9 mouse cellular contexts compared by ENCODE assay signal in the genomic region with DNA sequence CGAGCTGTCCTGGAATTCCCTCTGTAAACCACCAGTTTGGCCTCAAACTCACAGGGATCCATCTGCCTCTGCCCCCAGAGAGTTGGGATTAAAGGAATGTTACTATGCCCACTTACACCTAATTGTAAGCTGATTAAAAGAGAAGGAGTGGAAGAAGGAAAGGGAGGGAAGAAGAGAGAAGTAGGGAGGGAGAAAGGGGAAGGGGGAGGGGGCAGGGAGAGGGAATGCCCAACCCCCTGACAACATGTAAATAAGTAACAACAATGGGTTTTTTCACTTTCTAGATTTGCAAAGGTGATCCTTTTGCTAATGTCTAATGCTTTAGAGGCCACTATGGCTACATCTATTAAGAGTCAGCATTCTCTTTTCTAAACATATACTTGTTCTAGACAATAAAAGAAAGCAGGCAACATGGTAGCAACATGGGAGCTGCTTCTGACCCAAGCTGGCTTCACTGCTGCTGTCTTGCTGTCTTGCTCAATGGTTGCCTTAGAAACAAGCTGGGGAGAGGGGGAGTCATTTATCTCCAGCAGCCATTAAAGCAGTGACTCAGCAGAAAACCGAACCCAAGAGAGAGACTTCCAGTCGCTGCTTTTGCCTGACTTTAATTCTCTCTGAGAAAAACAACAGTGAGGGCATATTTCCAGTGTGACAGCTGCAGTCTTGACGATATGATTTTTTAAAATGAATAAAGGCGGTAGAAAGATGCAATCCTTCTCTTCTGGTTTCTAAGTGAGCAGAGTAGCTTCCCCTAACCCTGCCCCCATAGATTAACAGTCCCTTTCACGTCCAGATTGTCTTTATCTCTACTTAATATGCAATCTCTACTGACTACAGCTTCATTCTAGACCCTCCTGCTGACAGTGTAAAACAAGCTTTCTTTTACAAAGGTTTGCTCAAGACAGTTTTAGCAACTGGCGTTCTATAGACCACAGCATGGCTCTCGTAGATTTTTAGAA. TPM values are rescaled to one million over a fixed set of nuclear protein-coding genes. Genes with fewer than 3 reads are reported as not detected.
DNase-seq lines count a peak whose midpoint lies in the region; ATAC-seq and TF ChIP-seq lines count a peak whose summit lies in the region.
"Had no signal": no experiment of that assay in that cellular context is flagged by ENCODE, and none has a peak within 500 bp of the region (broad histone marks: within the 10 kb centered on the region; RNA-seq: fewer than 3 reads in every experiment).

No protein-coding gene starts in this region.

- H3K27me3 ChIP-seq in testis, adult 2 months (ENCODE audit: control insufficient read depth, insufficient read depth, low read length): no peaks in the 10 kb centered on the region
- no peaks in the 10 kb centered on the region for H3K27me3 ChIP-seq in liver, embryonic 15.5 days
- H3K27me3 ChIP-seq in neural tube, embryonic 14.5 days (ENCODE audit: control insufficient read depth, insufficient read depth, low read length): no peaks in the 10 kb centered on the region
- H3K27me3 ChIP-seq: embryonic facial prominence, embryonic 15.5 days had no signal

- TF ChIP-seq POLR2A in testis, adult 2 months (IDR thresholded peaks at IDR 0.05; ENCODE audit: control insufficient read depth, low read depth, low read length): no peak

- WGBS in liver, embryonic 15.5 days (ENCODE audit: insufficient replicate concordance): 14% methylated on average over 8 of the region's 8 CpGs
- 20% methylated on average over 8 of the region's 8 CpGs for WGBS in neural tube, embryonic 14.5 days

- ATAC-seq in liver, embryonic 15.5 days (ENCODE audit: insufficient read depth): peak; percentile 90
- peak; percentile 91 for ATAC-seq in neural tube, embryonic 14.5 days (ENCODE audit: low read depth)

- peak overlapping the region; percentile 13; the same call in 1 of the 2 replicates for H3K27ac ChIP-seq in testis, adult 2 months (ENCODE audit: control insufficient read depth, insufficient read depth, low read depth, low read length)
- H3K27ac ChIP-seq in liver, embryonic 15.5 days (replicated peaks): peak overlapping the region; percentile 91
- H3K27ac ChIP-seq in neural tube, embryonic 14.5 days (ENCODE audit: low read depth, low read length): peak overlapping the region; percentile 52
- H3K27ac ChIP-seq: embryonic facial prominence, embryonic 15.5 days had no signal

- H3K36me3 ChIP-seq in testis, adult 2 months (ENCODE audit: control insufficient read depth, insufficient read depth, low read length): no peaks in the 10 kb centered on the region
- no peaks in the 10 kb centered on the region for H3K36me3 ChIP-seq in liver, embryonic 15.5 days (replicated peaks)
- no peaks in the 10 kb centered on the region for H3K36me3 ChIP-seq in neural tube, embryonic 14.5 days (ENCODE audit: control insufficient read depth, insufficient read depth, low read length)
- H3K36me3 ChIP-seq: embryonic facial prominence, embryonic 15.5 days had no signal

- no peaks in the 10 kb centered on the region for H3K4me1 ChIP-seq in testis, adult 2 months (ENCODE audit: control insufficient read depth, insufficient read depth, low read length)
- peaks cover 34% of the 10 kb centered on the region for H3K4me1 ChIP-seq in liver, embryonic 15.5 days (replicated peaks)
- no peaks in the 10 kb centered on the region for H3K4me1 ChIP-seq in neural tube, embryonic 14.5 days (ENCODE audit: control insufficient read depth, insufficient read depth, low read length)

- DNase-seq in testis, postnatal 10 days (ENCODE audit: low spot score): no peak
- peak; percentile 81 for DNase-seq in embryo, embryonic 11 days
- peak; percentile 64 to 66 for DNase-seq in heart, adult 9 months (ENCODE audit: low spot score in 2 of 2)
- DNase-seq in kidney, postnatal 14 days: peak; percentile 43
- no peak for DNase-seq in urinary bladder, postnatal 10 days (ENCODE audit: low spot score)

- H3K9ac ChIP-seq in liver, embryonic 15.5 days: peak overlapping the region; percentile 21; the same call in 1 of the 2 replicates
- no peak overlapping the region for H3K9ac ChIP-seq in neural tube, embryonic 14.5 days (replicated peaks; ENCODE audit: low read depth, low read length)
- H3K9ac ChIP-seq: embryonic facial prominence, embryonic 15.5 days had no signal

- no peaks in the 10 kb centered on the region for H3K9me3 ChIP-seq in liver, embryonic 15.5 days (replicated peaks)
- no peaks in the 10 kb centered on the region for H3K9me3 ChIP-seq in neural tube, embryonic 14.5 days (ENCODE audit: control insufficient read depth, low read length)
- H3K9me3 ChIP-seq: embryonic facial prominence, embryonic 15.5 days had no signal

- no peak for TF ChIP-seq CTCF in testis, adult 2 months (IDR thresholded peaks at IDR 0.05; ENCODE audit: control insufficient read depth, insufficient read depth, insufficient replicate concordance, low read depth, low read length)

- peak overlapping the region; percentile 49 for H3K4me2 ChIP-seq in liver, embryonic 15.5 days
- H3K4me2 ChIP-seq in neural tube, embryonic 14.5 days (ENCODE audit: low read depth, low read length): no peak overlapping the region
- H3K4me2 ChIP-seq: embryonic facial prominence, embryonic 15.5 days had no signal

- H3K4me3 ChIP-seq in testis, adult 2 months (ENCODE audit: control insufficient read depth, low read depth, low read length): no peak overlapping the region
- H3K4me3 ChIP-seq in liver, embryonic 15.5 days (replicated peaks): no peak overlapping the region; the same call in 1 of the 2 replicates
- no peak overlapping the region for H3K4me3 ChIP-seq in neural tube, embryonic 14.5 days (ENCODE audit: low read depth, low read length)
- H3K4me3 ChIP-seq: embryonic facial prominence, embryonic 15.5 days had no signal

RNA-seq across cellular contexts. Expression of a gene that starts 24.5 kb away (rescaled TPM):
- 12.8 and 17.0 TPM in 2 replicates for polyA plus RNA-seq in testis, adult 2 months (2012; rRNA removed)
- polyA plus RNA-seq in liver, embryonic 15.5 days (2015; fragmentation: Nextera tagmentation; extraction: Ambion mirVana): 23.0 and 24.5 TPM in 2 replicates
- polyA plus RNA-seq in neural tube, embryonic 14.5 days (2014; fragmentation: Nextera tagmentation; extraction: Ambion mirVana): 31.3 and 39.7 TPM in 2 replicates

RNA-seq across cellular contexts. Expression of a gene that starts 33.0 kb away (rescaled TPM):
- polyA plus RNA-seq in testis, adult 2 months (2012; rRNA removed): 10.7 and 13.8 TPM in 2 replicates
- 29.6 and 30.7 TPM in 2 replicates for polyA plus RNA-seq in liver, embryonic 15.5 days (2015; fragmentation: Nextera tagmentation; extraction: Ambion mirVana)
- polyA plus RNA-seq in neural tube, embryonic 14.5 days (2014; fragmentation: Nextera tagmentation; extraction: Ambion mirVana): 59.6 and 63.5 TPM in 2 replicates

Comparison
In these comparisons a context has a peak if more than half of its experiments do, and no peak if none do; other contexts are left out.
1. H3K27ac ChIP-seq: peak in every context shown above with its lines; median percentile 91 in liver, embryonic 15.5 days; 52 in neural tube, embryonic 14.5 days; 13 in testis, adult 2 months.
2. DNase-seq: peak in embryo, embryonic 11 days (single experiment), heart, adult 9 months (2 of 2) and kidney, postnatal 14 days (single experiment); none in testis, postnatal 10 days (single experiment) and urinary bladder, postnatal 10 days (single experiment).